Mouse (Mus musculus) heart, postnatal 10 days (tissue): ENCODE data around the gene Urah. TPM values are rescaled to one million over a fixed set of nuclear protein-coding genes. Genes with fewer than 3 reads are reported as not detected.
A peak's percentile ranks its signal among the peaks of the same experiment; 100 is the strongest.

Source experiments
- DNase-seq, 2 experiments: peaks; one replicate each; pipeline ENCODE4 v3.0.0; 2021
- intact Hi-C: fragments of 180-260 bp; cut with DNase I; formaldehyde crosslinking; loops from one replicate; pipeline ENCODE4 v1.15.1; 2025
- total RNA-seq, 2 experiments: library from RNA; stranded (reverse); gene quantifications; 2 replicates each; pipeline ENCODE4 v1.2.3; 2021

Urah gene
- total RNA-seq, result not detected

DNA sequence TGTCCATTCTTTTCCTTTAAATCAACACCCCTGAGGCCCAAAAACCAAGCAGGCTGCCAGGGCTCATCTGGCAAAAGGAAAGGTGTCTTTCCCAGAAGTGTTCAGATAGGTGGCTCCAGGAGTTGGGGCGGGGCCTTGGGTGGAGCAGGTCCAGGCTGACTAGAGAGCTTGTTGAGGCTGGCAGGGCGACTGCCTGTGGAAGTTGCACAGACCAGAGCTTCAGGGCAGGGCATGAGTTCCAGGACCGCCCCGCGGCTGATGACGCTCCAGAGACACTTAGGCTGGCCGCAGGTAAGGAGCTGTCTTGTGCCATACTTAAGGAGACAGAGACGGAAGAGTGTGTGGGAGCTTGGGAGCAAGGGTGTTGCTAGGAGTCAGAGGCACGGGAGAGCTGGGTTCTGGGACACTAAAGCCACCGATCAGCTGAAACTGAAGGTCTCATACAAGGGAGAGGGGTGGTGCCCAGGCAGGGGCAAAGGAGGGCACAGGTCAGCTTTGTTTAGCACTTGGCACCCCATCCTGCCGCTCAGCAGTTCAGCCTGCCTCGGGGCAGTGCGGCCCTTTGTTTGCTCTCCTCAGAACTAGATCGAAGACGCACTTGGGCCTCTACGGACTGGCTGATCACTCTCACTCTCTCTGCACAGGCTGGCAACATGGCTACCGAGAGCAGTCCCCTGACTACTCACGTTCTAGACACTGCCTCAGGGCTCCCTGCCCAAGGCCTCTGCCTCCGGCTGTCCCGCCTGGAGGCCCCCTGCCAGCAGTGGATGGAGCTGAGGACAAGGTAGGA lies at the start of gene Urah:
Urah (plus strand) TSS at position 51 of the 790 bp plus-strand sequence.
- intact Hi-C loops, result no loop called here

DNA sequence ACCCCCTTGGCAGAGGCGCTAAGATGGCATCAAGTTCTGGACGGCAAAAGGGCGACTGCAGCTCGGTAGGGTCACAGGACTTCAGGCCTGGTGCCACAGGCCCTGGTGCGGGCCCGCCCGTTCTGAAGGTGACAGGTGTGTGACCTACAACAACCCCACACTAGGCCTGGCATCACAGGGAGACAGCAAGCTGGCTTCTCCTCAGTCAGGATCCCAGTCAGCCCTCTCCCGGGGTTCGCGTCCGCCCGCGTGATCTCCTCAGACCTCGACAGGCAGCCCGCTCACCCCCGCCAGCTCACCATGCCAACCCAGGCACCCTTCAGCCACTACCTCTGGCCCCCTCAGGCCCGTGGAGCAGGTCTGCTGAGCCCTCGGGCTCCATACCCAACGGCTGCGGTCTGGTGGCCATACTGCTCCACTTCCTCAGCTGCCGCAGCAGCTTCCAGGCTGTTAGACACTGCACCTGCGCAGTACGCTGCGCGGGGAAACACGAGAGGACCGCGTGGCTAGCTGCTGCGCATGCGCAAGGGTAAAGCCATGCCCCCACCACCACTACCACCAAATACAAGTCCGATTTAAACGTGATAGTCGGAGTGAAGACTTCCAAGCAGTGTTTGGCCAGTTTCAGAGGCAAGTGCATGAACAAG lies 47.3 kb upstream of the Urah start, which contains the start of gene Syce1:
Syce1 (minus strand) TSS at position 447 of the 647 bp plus-strand sequence.
- intact Hi-C loops, result no loop called here
- no peak for DNase-seq

More for the DNA sequence above, at the start of gene Urah:
- no peak for DNase-seq

DNA sequence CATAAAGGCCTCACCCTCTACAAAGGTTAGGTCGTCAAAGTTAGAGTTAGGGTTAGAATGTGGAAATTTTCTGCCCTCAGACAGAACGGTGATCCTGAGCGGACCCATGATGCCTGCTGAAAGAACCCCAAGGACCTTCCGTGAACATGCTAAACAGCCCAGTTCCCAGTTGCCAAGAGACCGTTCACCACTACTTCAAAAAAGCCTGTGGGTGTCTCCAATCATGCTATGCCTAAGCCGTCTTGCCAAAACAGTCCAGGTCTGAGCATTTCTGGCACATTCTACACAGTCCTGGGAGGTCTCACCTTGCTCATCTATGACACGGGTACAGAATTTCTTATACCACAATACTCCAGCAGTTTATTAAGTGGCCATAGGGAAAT lies 46.8 kb upstream of the Urah start:
- no peak for DNase-seq

DNA sequence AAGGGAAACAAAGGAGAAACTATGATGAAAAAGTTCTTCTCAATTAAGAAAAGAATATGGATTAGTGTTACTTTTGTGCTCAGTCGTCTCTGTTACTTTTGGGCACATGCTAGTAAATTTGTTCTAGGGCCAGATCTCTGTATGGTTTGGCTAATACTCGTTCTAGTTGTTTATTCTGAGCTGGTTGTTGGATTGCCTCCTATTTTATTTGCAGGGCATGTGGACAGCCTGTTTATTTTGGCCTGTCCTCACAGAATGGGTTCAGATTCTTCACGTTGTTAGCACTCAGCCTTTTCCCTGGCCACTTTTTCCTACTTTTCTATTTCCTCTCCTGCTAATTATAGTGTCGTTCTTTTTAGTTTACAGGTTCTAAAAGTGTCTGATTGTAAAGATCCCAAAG lies 41.3 kb upstream of the Urah start:
- no peak for DNase-seq
- intact Hi-C loops, result no loop called here

More for the DNA sequence above, 46.8 kb upstream of the Urah start:
- intact Hi-C loops, result no loop called here

DNA sequence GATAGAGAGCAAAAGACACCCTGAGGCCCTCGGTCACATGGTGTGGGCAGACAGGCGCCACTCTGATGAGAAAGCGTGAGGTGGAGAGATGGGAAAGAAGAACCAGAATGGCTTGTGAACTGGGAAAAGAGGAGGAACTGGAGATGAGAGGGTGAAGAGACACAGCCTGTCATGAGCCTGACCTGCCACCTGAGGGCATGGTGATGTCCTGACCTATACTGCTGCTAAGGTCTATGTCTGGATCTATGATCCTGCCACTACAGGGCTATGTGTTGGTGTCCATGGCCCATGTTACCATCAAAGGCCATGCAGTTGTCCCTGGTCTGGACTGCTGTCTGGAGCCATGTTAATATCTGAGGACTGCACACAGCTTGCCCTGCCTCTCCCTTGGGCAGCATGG lies 37.2 kb upstream of the Urah start:
- intact Hi-C loops, result no loop called here
- DNase-seq, result no peak

DNA sequence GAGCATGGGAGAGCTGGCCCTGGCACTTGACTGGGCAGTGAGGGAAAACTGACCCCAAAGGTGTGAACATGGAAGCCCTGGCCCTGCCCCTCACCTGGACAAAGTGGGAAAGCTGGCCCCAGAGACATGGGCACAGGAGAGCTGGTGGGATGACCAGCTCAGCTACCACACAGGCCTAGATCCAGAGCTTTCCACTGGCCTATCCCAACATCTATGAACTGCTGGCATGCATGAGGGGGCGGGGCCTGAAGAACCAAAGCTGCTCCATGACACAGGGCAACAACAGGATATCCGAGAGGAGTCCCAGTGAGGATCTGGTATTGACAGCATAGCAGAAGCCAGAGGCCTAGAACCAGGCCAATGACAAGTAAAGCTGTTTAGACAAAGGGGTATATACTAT lies 36.6 kb upstream of the Urah start:
- intact Hi-C loops, result no loop called here
- DNase-seq, result no peak

DNA sequence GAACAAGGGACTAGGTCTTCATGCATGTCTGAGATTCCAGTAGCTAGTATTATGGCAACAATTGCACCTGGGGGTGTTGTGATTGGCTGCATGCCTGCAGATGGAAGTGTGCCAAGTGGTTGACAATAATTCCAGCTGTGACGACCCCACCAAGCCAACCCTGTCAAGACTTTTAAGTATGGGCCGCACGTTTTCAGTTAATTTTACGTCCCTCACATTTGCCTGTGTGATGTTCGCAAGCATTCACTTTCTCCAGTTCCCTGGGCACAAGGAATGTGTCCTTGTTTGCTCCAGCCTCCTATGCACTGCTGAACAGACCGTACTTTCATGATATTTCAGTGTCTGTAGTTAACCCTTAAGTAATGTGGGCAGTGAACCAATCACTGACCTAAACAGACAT lies 32.2 kb upstream of the Urah start:
- no peak for DNase-seq
- intact Hi-C loops, result no loop called here

DNA sequence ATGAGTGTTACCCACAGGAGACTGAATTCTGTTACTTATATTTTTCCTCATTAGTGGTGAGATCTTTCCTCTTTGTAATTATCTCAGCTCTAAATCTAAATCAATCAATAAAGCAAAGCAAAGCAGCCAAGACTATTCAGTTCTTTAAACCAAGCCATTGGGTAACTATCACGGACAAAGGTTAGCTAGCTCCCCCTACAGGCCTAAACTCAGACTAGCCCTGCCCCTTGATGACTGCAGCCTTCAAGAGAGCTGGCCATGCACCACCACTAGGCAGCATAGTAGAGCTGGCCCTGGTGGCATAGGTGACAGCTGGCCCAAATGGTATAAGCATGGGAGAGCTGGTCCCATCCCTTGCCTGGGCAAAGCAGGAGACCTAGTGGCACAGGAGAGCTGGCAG lies 29.1 kb upstream of the Urah start:
- DNase-seq, result peak; percentile 13 to 37
- intact Hi-C loops, result no loop called here

DNA sequence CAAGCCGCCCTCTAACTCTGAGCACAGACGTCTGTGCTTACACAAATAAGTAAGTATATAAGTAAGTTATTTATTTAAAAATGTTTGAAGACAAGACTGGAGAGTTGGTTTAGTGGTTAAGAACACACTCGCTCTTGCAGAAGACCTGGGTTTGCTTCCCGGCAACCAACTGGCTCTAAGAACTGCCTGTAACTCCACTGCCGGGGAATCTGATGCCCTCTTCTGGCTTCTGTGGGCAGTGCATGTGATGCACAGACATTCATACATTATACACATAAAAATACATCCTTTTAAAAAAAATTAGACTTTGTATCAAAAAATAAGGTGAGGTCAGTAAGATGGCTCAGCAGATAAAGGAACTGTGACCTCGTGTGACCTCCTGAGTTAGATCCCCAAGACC lies 24.3 kb upstream of the Urah start:
- intact Hi-C loops, result no loop called here
- DNase-seq, result no peak

DNA sequence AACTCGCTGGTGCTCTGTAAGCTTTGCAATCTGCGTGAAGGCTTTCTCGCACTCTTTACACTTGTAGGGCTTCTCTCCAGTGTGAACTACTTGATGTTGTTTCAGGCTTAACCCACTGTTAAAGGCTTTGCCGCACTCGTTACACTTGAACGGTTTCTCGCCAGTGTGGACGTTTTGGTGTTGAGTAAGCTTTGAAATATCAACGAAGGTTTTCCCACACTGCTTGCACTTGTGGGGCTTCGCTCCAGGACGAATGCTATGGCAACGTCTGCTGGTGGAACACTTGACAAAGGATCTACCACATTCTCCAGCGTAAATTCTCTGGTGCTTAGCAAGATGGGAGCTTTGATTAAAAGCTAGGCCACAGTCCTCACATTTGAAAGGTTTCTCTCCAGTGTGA lies 23.1 kb upstream of the Urah start:
- no peak for DNase-seq
- intact Hi-C loops, result no loop called here

DNA sequence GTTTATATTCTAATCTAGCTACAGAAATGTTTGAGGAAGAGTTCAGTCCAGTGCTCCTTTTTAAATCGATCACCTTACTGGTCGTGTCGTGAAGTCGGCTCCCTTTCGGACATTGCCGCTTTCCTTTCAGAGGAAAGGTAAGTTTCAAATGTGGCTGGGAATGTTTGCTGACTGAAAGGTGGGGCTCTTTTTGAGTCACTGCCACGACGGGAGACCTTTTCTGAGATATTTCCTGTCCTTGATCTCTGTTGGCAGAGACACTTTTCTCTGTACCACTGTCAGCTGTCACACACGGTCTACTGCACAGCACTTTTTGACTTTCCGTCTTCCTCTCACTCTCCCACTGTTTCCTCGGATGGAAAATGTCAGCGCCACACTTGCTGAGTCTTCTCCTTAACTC lies 22.0 kb upstream of the Urah start:
- no peak for DNase-seq
- intact Hi-C loops, result no loop called here

DNA sequence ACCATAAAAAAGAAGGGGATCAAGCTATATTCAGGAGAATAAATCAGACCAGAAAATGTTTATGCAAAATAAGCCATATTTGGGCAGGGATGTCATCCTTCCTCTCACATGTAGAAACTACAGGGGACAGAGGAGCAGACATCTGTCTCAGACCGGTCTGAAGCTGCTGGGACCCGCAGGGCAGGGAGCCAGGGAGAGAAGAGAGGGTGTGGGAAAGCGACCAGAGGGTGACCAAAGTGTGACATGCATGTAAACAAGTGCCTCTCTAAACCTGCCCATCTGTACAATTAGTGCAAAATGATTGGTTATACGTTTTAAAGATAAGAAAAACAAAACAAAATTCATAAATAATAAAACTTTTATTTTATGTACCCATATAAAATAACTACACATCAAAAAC lies 14.6 kb upstream of the Urah start:
- DNase-seq, result no peak
- intact Hi-C loops, result no loop called here

DNA sequence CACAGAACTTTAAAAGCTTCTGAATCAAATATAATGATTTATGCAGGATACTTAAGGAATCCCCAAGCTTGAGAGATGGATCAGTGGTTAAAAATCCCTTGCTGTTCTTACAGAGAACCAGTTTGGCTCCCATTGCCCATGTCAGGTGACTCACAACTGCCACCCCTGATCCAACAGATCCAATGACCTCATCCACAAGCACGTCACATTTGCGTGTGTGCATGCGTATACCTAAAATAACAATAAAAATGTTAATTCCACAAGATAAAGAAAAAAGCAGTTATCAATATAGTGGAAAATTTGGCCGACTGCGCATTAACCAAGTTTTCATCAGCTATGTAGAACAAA lies 13.5 kb upstream of the Urah start:
- intact Hi-C loops, result no loop called here
- no peak for DNase-seq

DNA sequence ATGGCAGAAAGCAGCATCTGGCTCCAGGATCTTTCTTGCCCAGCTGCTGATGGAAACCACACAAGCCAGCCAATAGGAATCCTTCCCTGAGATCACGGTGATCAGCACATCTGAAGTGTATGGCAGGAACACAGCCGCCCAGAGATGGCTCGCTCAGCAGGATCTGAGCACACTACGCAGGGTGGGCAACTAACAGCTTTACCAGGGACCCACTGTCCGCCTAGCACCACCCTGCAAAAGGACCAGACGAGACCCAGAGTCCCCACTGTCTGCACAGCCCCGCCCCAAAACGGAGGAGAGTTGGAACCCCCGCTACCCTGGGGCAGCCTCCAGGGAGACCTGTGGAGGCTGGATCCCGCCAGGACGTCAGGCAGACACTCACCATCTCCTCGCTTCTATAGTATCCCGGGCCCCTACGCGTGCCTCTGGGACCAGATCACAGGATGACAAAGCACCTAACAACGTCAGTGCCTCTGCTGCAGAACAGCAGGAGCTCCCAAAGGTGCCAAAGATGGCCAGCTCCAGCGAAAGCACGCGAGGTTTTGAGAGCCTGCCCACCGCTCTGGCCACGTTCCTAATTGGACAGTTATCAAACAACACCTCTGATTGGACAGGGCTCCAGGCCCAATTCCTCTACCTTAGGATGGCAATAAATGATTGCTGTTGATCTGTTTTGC lies 13.0 kb upstream of the Urah start, which contains the start of gene Zfp941:
Zfp941 (minus strand) TSS at position 526 of the 677 bp plus-strand sequence.
- intact Hi-C loops, result no loop called here
- peak; percentile 37 to 51 for DNase-seq

DNA sequence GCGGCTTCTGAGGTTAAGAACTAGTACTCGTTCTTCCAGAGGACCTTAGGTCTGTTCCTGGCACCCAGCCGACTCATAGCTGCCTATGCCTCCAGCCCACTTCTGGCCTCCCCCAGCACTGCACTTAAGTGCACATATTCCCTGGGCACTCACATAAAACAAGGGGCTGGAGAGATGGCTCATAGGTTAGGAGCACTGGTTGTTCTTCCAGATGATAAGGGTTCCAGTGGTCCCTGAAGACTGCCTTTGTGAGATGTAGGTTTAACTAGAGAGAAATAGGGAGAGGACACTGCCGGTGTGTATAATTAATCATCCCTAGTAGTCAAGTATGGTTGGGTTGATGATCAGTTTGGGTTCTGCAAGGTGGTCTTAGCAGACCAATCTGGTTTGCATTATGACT lies 12.1 kb upstream of the Urah start:
- DNase-seq, result no peak
- intact Hi-C loops, result no loop called here

DNA sequence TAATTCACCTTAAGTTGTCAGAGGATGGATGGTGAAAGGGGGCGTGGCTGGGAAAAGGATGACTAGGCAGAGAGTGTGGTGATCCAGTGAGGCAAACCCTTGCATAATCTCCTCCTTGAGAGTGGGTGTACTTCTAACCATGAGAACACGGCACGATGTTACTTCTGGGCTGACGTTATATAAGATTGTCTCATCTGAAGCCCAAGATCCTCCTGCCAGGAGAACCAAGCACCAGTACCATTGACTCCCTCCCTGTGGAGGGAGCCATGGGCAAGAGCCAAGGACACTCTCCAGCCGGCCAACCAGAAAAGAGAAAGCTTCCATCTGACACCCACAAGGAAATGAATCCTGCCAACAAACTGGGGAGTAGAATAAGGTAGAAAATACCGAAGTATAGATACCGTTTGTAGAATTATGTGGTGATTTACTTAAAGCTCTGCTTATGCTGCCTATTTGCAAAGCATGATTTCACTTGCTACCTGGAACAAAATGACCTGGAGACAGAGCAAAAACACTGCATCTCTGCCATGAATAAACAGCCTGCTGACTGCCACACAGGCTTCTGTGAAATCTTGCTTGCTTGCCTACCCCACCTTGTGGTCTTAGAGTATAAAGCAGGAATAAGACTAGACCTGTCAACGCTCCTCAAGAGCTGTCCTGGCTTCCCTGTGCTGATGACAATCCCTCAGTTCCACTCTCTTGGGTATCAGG lies 6.5 kb upstream of the Urah start:
- intact Hi-C loops, result loop anchor here (5.0 kb wide), 1 partner anchor 751 kb away; no protein-coding TSS in a partner anchor
- peak; percentile 34 to 44 for DNase-seq

DNA sequence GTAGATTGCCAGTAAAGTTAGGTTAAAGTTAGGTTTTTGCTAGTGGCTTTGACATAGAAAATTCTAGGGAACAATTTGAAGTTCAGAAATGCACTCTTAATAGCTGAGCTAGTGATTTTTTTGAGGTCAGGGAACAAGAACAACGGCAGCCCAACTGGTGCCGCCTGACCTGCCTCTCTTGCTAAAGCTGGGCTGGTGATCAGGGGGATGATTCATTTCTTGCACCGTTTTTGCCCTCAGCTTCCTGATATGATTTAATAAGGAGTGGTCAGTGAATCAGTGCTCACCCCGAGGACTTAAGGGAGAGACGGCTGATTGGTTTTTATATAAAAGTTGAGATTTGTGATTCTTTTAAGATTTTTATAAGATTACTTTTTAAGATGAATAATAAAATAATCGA lies 3.4 kb upstream of the Urah start:
- no peak for DNase-seq

DNA sequence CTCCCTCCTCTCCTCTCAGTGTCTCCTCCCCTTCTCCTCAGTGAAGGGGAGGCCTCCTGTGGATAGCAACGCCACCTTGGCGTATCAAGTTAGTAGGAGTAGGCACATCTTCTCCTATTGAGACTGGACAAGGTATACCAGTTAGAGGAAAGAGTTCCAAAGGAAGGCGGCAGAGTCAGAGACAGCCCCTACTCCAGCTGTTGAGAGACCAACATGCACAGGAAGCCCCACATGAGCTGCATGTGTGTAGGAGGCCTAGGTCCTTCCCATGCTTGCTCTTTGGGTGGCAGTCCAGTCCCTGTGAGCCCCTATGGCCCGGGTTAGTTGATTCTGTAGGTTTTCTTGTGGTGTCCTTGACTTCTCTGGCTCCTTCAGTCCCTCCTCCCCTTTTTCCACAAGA lies 1.5 kb upstream of the Urah start:
- intact Hi-C loops, result no loop called here
- DNase-seq, result no peak

More for the DNA sequence above, 3.4 kb upstream of the Urah start:
- intact Hi-C loops, result no loop called here

DNA sequence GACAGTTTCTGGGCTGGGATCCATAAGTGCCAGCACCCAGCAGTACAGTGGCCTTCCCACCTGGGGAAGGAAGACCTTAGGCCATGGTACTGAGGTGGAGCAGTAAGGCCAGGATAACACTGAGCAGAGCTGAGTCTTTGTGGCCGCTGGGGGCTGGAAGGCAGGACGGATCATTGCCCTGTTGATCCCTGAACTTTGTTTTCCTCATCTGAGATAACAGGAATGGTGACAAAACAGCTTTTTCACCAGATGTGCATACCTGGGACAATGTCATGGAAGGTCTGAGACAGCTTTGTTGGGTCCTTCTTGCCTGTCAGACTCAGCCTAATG lies 905 bp downstream of the Urah start:
- no peak for DNase-seq

DNA sequence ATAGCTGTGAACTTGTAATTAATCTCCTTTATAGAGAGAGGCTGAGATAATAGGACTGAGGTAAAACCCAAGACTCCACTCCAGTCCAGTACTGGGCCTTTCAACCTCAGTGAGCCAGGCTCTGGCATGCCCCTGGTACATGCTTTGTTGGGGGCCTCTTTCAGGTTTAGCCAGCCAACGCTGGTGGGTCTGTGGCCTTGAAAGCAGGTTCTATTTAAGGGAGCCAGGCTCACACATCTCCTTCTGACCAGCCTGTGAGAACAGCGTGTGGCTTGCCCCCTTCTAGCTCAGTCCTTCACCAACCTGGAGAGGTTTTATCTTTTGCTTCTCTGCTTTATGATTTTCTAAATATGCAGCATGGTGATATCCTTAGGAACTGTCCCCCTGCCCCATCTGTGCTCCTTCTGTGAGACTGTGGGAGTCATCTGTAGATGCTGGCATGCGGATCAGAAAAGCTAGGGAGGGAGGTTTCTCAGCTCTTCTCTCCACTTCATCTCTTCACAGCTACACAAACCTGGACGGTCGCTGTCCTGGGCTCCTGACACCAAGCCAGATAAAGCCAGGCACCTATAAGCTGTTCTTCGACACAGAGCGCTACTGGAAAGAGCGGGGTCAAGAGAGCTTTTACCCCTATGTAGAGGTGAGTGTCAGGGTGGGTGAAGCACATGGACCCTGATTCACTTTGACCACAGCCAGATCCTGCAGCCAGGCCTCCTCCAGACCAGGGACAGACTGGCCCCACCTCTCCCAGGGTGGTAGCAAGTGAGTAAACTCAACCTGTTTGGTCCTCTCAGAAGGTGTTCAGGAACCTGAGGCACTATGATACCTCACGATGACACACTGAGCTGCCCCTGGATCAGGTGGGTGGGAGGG lies 1.7 kb downstream of the Urah start:
- intact Hi-C loops, result no loop called here
- no peak for DNase-seq

More for the DNA sequence above, 905 bp downstream of the Urah start:
- intact Hi-C loops, result no loop called here
